Mouse (Mus musculus): ENCODE results near the gene Hspa1a.
A peak's percentile ranks its signal among the peaks of the same experiment; 100 is the strongest.
"Not testable (repeated sequence)": the region's sequence is repeated elsewhere in the genome, so short reads cannot be mapped to it uniquely, and the experiment has no call there.

The Hspa1a gene

DNA sequence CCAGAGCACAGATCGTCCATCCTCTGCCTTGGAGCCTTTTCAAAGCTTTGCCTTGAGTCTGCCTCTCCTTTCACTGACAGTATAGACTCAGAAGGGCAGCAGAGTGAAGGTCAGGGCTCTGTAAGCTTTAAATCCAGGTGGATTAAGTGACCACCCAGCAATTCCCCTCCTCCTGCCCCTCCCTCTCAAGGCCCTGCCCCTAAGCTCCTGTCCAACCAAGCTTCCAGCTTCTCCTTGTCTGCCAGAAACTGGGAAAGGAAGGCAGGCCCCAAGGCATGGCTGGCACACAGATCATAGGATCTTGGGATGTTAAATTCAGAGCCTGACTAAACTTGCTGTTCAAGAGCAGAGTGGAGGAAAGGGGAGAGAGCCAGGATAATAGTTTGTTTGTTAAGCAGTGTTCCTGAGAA lies 7.3 kb downstream of the Hspa1a start:
- DNase-seq (ENCODE audit: low spot score): no peak

DNA sequence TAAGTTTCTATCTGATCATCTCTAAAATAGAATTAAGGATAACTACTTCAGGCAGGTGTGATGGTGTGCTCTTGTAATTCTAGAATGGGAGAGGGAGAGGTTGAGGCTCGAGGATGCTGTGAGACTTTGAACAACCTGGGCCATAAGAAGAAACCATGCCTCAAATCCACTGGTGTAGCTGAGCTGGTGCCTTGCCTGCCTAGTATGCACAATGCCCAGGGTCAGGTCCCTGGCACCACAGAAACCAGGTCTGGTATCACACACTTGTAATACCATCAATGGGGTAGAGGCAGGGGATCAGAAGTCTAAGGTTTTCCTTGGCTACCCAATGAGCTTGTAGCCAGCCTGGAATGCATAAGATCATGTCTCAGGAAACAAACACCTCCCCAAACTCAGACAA lies 9.1 kb downstream of the Hspa1a start:
- no peak for DNase-seq (ENCODE audit: low spot score)

DNA sequence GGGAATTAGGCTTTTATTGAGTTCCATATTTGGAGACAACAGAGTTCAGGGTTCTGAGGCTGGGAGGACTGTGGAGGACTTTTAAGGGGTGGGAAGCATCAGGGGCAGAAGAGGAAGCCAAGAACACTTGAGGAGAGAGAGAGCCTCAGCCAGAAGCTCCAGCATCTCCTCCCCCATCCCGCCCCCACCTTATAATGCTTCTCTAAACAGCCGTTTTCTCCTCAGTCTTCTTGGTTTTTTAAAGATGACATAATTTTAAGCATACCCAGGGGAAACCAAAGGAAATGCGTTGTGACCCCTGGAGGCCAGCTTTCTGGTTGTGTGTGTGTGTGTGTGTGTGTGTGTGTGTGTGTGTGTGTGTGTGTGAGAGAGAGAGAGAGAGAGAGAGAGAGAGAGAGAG lies 9.8 kb downstream of the Hspa1a start:
- peak; percentile 48 for DNase-seq (ENCODE audit: low spot score)

DNA sequence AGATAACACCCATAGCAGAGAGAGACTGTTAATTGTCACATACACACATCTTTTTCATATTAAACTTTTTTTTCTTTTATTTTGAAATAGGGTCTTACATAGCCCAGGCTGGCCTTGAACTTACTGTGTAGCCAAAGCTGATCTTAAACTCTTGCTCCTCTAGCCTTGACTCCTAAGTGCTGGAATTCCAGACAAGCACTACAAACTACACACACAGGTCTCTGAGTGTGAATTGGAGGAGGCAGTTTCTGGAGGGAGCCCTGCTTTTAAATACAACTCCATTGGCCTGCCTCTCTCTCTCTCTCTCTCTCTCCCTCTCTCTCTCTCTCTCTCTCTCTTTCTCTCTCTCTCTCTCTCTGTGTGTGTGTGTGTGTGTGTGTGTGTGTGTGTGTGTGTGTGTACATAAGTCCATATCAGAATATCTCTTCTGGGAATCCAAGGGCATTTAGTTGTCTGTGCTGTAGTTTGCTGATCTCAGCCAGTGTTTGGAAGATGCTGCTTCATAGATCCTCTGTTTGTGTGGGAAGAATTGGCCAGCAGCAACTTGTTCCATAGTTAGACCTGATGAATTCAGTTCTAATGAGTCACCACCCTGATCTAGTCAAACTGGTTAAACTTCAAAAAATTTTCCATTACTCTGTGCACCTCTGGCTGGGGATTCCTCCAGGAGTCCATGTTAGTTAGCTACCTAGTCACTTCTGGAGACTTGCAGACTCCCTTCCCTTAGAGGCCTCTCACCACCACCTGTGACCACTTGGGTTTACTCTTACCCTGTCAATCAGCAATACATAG lies 11.1 kb downstream of the Hspa1a start:
- DNase-seq (ENCODE audit: low spot score): no peak

DNA sequence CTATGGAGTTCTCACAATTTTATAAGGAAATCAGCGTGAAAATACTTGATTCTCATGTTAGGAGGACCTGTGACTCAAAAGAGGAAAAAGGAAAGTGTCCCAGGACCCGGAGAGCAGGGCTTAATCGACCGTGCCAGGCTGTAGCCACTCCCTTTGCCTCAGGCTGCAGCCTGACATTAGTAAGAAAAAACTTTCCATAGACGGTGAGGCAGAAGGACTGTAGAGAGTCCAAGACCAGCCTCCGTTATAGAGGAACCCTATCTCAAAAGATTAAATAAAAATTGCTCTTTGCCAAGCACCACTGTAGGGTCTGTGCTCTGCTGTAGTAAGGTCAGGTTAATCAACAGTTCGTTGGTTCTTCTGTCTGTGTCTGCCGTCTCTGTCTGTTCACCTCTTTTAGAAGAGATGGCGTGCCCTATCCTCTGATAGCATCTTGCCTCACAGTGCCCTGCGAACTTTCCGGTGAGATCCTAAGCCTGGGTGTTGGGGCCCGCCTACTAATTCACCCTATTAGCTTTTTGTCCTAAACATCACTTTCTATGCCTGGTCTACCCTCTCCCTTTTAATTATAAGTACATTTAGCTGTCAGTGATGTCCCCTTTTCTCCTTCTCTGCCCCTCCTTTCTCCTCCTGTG lies 12.0 kb downstream of the Hspa1a start:
- DNase-seq (ENCODE audit: low spot score): no peak

DNA sequence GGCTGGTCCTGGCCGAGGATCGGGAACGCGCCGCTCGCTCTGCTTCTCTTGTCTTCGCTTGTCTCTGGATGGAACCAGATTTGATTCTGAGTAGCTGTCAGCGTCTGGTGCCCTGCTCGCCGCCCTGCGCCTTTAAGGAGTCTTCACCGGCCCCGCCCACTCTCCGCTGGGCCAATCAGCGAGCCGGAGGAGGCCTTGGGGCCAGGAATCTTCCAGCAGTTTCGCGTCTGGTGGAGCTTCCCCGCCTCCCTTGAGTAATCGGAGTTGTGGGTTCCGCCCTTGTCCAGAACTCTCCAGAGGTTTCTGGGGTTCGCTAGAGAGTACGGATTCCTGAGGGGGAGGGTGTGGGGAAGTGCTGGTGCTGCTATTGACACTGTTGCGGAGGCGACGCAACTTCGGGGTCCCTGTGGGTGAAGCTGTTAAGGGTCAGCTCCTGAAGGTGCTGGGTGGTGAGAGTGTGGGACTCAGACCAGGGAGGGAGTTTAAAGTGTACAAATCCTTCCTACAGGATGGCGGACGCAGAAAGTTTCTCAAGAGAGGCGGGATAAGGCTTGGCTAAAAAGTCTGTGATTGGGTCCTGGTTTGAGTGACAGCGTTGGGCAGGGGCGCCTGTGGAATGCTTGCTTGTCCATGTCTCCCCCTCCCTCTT lies 12.7 kb downstream of the Hspa1a start, which contains the start of gene Hspa1b:
Gene Hspa1b, minus strand, starts transcription at position 109 of the 649 bp plus-strand sequence.
- peak; percentile 84 for DNase-seq (ENCODE audit: low spot score)

DNA sequence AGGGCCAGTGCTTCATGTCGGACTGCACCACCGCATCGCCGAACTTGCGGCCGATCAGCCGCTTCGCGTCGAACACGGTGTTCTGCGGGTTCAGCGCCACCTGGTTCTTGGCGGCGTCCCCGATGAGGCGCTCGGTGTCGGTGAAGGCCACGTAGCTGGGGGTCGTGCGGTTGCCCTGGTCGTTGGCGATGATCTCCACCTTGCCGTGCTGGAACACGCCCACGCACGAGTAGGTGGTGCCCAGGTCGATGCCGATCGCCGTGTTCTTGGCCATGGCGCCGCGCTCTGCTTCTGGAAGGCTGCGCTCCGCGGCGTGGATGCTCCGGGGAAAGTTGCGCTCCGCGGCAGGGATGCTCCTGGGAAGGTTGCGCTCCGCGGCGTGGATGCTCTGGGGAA lies 13.2 kb downstream of the Hspa1a start:
- DNase-seq (ENCODE audit: low spot score): not testable (repeated sequence)

DNA sequence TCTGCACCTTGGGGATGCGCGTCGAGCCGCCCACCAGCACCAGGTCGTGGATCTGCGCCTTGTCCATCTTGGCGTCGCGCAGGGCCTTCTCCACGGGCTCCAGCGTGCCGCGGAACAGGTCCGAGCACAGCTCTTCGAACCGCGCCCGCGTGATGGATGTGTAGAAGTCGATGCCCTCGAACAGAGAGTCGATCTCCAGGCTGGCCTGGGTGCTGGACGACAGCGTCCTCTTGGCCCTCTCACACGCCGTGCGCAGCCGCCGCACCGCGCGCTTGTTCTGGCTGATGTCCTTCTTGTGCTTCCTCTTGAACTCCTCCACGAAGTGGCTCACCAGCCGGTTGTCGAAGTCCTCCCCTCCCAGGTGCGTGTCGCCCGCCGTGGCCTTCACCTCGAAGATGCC lies 14.0 kb downstream of the Hspa1a start:
- not testable (repeated sequence) for DNase-seq (ENCODE audit: low spot score)

DNA sequence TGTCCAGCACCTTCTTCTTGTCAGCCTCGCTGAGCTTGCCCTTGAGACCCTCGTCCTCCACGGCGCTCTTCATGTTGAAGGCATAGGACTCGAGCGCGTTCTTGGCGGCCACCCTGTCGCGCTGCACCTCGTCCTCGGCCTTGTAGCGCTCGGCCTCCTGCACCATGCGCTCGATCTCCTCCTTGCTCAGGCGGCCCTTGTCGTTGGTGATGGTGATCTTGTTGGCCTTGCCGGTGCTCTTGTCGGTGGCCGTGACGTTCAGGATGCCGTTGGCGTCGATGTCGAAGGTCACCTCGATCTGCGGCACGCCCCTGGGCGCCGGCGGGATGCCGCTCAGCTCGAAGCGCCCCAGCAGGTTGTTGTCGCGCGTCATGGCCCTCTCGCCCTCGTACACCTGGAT lies 14.7 kb downstream of the Hspa1a start:
- not testable (repeated sequence) for DNase-seq (ENCODE audit: low spot score)

DNA sequence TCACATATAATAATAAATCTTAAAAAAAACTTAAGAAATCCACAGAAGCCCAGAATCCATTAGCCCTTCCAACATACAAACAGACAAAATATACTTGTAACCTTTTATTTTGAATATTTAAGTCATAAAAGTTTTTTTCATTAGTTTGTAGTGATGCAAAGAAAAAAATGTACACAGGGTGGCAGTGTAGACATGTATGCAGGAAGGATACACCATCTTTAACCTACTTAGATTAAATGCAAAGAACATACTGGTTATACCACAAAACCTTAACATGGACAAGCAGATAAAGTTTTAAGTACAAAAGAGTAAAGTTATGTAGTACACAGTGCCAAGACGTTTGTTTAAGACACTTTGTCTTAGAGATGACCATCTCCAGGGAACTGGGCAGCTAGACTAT lies 15.6 kb downstream of the Hspa1a start:
- no peak for DNase-seq (ENCODE audit: low spot score)

DNA sequence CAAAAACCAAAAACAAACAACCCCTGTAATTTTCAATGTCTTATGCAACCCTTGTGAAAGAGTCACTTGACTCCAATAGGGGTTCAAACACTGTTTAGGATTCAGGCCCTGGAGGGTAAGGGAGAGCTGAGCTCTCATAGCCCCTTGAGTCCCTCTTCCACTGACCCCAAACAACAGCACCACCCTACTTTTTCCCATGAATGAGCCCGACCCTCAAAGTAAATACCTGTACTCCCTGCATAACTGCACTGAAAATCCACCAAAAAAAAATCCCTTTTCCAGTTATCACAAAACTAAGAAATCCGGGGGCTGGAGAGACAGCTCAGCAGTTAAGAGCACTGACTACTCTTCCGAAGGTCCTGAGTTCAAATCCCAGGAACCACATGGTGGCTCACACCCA lies 16.1 kb downstream of the Hspa1a start:
- no peak for DNase-seq (ENCODE audit: low spot score)

DNA sequence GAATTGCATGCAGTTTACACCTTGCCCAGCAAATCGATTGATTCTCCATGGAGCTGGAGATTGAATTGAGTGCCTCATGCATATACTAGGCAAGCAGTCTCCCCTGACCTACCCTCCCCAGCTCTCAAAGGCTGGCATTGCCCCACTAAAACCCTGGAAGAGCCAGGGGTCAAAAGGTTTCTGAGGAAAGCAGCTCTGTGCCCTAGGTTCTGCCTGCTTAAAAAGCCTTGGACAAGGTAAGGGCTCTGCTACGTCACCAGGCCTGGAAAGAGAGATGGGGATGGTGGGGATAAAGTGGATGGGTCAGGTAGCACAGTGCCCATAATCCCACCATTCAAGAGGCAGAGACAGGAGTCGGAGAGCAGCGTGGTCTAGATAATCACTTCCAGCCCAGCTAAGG lies 17.1 kb downstream of the Hspa1a start:
- no peak for DNase-seq (ENCODE audit: low spot score)

DNA sequence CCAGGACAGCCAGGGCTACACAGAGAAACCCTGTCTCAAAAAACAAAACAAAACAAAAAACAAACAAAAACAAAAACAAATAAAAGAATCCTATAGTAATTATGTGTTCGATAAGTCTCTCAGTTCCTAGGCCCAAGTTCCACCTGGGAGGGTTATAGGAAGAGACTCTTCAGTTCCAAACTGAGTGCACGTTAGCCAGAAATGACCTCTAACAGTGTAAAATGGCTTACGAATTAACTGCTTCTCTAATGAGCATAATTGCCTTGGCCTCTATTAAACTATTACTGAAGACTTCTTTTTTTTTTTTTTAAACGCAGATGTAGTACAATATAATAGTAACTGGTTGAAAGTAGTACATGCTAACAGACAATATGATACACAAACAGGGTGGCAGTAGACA lies 18.1 kb downstream of the Hspa1a start:
- no peak for DNase-seq (ENCODE audit: low spot score)

DNA sequence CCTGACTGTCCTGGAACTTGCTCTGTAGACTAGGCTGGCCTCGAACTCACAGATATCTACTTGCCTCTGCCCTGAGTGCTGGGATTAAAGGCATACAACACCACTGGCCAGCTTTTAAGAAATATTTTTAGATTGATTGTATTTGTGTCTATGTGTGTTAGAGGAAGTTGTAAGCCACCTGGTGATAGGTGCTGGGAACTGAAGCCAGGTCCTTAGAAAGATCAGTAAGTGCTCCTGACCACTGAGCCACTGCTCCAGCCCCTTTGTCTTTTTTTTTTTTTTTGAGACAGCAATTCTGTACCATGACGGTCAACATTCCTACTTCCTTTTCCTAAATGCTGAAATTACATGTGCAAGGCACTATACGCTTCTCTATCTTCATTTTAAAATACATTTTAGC lies 18.7 kb downstream of the Hspa1a start:
- DNase-seq (ENCODE audit: low spot score): no peak

DNA sequence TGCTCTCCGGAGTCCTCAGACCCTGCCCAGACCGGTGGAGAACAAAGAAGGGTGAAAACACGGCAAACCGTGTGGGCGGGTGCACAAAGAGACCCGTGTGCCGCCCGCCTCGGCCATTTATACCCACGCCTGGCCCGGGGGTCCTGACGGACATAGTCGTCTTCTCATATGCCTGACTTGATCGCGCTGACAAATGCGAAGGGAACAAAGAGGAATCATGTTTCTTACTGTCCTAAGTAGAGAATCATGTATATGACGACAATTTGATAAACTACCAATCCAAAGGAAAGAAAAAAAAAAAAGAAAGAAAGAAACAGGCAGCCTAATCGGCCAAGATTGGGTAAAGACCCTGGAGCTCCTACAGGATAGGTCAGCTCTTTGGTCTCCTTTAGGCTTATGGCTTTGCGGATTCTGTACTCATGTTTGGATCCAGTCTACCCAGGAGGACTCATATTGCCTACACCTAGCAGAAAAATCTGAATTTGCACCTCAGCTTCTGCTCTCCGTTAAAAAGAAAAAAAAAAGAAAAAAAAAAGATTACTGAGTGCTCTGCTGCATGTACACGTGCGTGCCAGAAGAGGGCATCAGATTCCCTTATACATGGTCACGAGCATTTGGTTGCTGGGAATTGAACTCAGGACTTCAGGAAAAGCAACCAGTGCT lies 19.4 kb downstream of the Hspa1a start:
- peak; percentile 80 for DNase-seq (ENCODE audit: low spot score)

DNA sequence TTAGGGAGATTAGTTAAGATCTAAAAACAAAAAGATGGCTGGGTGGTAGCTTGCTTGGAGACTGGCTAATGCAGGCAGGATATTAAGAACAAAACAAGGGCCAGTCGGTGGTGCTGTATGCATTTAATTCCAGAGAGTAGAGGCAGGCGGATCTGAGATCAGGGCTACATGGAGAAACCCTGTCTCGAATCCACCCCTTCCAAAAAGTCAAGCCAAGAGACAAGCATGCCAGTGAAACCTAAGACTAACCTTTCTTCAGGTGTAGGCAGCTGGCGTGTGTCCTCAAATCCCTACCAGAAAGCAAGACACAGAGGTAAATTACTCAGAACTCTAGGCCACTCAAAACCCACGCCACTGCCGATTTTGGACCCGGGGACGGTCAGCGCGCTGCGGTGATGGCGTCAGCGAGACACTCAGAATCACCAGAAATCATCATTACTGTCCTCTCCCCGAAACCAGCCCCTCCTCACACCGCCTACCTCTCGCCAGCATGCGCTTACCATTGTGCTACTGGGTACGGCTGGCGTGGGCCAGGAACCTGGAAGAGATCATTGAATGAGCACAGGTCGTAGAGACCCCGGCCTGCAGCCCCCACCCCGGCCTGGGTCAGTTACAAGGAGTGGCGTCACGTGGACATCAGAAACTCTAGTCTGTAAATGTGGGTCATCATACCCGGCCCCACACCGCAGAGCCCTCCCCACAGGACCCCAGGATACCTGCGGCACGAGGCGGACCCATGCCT lies 20.1 kb downstream of the Hspa1a start:
- DNase-seq (ENCODE audit: low spot score): no peak

DNA sequence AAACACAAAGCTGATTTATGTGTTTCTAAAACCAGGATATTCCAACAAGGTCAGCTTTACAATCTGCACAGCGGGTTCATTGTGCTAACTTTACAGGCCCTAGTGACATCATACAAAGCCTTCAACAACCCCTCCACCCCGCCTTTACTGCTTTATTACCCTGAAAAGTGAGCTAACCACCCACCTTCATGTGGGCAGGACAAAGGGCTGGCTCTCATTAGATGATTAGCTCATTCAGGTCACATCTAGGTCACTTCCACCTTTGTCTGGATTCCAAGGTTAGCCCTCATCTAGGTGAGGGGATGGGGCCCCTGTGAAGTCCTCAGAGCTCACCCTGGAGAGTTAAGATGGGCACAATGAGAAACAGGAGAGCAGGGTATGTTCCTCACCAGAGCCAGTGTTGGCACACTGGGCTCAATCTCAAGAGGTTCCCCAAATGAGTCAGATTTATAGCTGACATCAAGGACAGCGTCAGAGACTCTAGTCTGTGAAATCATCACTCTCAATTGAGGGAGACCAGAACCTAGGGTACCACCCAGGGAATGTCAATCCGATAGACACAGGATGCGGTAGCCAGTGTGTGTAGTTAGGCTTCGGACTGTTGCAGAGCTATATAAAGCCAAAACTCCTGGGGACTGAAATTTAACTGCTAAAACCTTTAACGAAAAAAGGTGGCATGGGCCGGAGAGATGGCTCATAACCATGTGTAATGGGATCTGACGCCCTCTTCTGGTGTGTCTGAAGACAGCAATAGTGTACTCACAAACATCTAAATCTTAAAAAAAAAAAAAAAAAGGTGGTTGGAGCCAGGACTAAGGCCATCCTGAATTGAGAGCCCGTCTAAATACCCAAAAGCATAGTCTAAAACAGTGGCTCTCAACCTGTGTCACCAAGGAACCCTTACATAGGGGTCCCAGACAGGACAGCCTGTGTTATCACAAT lies 21.2 kb downstream of the Hspa1a start:
- DNase-seq (ENCODE audit: low spot score): no peak

DNA sequence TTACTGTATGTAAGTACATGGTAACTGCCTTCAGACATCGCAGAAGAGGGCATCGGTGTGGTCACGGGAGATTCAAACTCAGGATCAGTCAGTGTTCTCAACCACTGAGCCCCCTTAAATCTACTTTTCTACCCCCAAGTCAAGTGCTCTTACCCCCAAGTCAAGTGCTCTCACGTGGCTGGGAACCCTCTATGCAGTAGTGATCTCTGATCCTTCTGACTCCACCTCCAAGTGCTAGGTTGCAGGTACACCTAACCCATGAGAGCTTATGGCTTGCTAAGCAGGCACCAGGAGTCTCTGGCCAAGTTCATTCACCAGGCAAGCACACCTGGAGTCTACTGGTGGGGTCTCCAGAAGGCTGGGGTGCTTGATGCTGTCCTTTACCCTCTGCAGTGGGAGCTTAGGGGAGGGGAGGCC lies 22.4 kb downstream of the Hspa1a start:
- no peak for DNase-seq (ENCODE audit: low spot score)

DNA sequence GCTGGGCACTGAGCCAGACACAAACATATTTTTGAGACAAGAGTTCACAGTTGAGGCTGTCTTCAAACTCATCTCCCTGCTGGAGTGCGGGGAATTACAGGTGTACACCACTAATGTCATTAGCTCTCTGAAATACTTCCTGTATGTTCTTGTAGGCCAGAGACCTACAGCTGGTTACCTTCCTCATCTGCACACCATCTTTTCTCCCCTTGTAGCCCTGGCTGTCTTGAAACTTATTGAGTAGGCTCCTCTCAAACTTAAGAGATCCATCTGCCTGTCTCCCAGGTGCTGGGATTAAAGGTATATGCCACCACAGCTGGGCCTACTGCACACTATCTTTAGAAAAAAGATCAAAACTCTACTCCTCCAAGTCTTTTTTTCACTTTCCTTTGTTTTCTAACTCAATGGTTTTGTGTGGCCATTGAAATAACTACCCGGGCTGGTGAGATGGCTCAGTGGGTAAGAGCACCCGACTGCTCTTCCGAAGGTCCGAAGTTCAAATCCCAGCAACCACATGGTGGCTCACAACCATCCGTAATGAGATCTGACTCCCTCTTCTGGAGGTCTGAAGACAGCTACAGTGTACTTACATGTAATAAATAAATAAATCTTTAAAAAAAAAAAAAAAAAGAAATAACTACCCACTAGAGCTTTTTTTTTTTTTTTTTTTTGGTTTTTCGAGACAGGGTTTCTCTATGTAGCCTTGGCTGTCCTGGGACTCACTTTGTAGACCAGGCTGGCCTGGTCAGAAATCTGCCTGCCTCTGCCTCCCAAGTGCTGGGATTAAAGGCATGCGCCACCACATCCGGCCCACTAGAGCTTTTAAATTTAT lies 23.0 kb downstream of the Hspa1a start:
- not testable (repeated sequence) for DNase-seq (ENCODE audit: low spot score)

DNA sequence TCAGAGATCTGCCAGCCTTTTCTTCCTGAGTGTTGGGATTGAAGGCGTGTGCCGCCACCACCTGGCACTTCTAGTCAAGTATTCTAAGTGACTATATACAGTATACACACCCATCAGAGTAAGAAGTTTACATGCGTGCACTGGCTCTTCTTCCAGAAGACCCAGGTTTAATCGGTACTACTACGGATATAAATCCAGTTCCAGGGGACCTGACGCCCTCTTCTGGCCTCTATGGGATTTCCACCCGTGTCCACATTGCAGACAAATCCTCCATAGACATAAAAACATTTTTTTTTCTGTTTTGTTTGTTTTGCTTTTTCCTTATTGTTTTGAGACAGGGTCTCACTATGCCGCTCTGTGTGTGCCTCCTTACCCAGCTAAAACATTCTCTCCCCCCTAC lies 24.4 kb downstream of the Hspa1a start:
- no peak for DNase-seq (ENCODE audit: low spot score)

All from testis, postnatal 14 days (tissue).